Mouse (Mus musculus): ENCODE results near the gene 1700003E16Rik. TPM values are rescaled to one million over a fixed set of nuclear protein-coding genes. Genes with fewer than 3 reads are reported as not detected.
A peak's percentile ranks its signal among the peaks of the same experiment; 100 is the strongest.

Gene 1700003E16Rik
- total and polyA plus RNA-seq, 3 experiments: 0.23 to 0.34 TPM; not detected in 1

DNA sequence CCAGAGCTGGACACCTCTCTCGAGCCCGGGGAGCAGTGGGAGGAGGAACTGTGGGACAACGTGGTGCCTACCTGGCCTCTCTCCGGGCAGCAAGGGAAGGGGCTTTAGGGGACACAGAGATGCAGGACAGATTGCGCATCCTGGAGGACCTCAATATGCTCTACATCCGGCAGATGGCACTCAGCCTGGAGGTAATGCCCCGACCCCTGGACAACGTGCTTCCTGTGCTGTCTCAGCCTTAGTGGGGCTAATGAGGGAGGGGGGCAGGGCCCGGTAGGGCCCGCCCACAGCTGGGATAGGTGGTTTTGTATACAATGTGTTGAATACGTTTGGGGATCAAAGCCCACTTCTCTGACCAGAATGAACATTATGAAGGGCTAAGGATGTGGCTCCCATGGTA, 18.1 kb upstream of the 1700003E16Rik start:
- dilution Hi-C loops (cut with MboI; ENCODE audit: extremely low pct_ligation_motif_present, extremely low pct_unique_long_range_greater_than_20kb, low sequenced_read_pairs): no loop called here
- Histone ChIP-seq H3K4me1 (ENCODE audit: control insufficient read depth in 1 of 2, insufficient read depth in 2 of 2) (peaks cover 9 to 31% of the 10 kb centered on the region in 2 experiments; a peak in 3 of 4 replicates), H3K4me3 (replicated peaks in 1 of 3; ENCODE audit: low read depth in 2 of 3, low read length in 2 of 3, poor library complexity in 1 of 3) (peak overlapping the region in 2 of 3 experiments; percentile 3 to 28)

DNA sequence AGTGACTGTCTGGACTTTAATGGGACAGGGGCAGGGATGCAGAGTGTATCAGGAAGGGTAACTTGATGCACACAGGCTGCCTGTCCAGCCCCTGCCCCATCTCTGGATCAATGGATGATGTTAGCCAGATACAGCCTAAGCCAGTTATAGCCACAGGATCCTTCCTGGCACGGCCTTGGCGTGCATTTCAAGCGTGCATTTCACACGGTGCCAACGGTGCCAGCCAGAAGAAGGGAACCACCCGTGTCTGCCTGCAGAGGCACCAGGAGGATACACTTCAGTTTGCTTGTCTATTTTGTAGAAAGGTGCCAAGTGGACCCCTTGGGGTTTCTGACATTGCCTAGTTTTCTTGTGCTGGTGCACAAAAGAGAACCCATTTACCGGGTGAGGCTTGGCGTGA, 16.2 kb upstream of the 1700003E16Rik start:
- Histone ChIP-seq H3K9ac (ENCODE audit: insufficient read depth, low read depth) (no peak overlapping the region), H3K27ac (ENCODE audit: insufficient read depth, low read depth) (no peak overlapping the region), H3K4me2 (ENCODE audit: insufficient read depth, low read depth, poor library complexity, severe bottlenecking) (no peak overlapping the region), H3K27me3 (replicated peaks) (peaks cover 2% of the 10 kb centered on the region), H3K4me1 (ENCODE audit: control insufficient read depth in 1 of 2, insufficient read depth in 2 of 2) (peaks cover 9 to 19% of the 10 kb centered on the region in 2 experiments; a peak in 3 of 4 replicates), H3K4me3 (replicated peaks in 1 of 3; ENCODE audit: low read depth in 2 of 3, low read length in 2 of 3, poor library complexity in 1 of 3) (no peak overlapping the region), H3K79me2 (replicated peaks; ENCODE audit: control insufficient read depth, extremely low read depth, insufficient read depth, poor library complexity, severe bottlenecking) (no peaks in the 10 kb centered on the region), H3K9me3 (replicated peaks; ENCODE audit: low read length) (no peaks in the 10 kb centered on the region), H3K36me3 (replicated peaks in 1 of 2; ENCODE audit: control insufficient read depth in 1 of 2, insufficient read depth in 1 of 2, low read length in 1 of 2) (no peaks in the 10 kb centered on the region)
- dilution Hi-C loops (cut with MboI; ENCODE audit: extremely low pct_ligation_motif_present, extremely low pct_unique_long_range_greater_than_20kb, low sequenced_read_pairs): no loop called here
- in situ Hi-C loops (cut with MboI; ENCODE audit: low pct_ligation_motif_present, low pct_unique_long_range_greater_than_20kb, low sequenced_read_pairs): no loop called here
- no peak for TF ChIP-seq JUN (IDR thresholded peaks at IDR 0.05; ENCODE audit: insufficient read depth, low read depth, low read length)
- TF ChIP-seq POLR2AphosphoS2 (IDR thresholded peaks at IDR 0.05; ENCODE audit: low read depth, low read length): no peak
- TF ChIP-seq SIN3A (IDR thresholded peaks at IDR 0.05; ENCODE audit: low read length): no peak
- no peak for TF ChIP-seq POLR2A (IDR thresholded peaks at IDR 0.05; ENCODE audit: low read depth, low read length)
- TF ChIP-seq MXI1 (IDR thresholded peaks at IDR 0.05; ENCODE audit: low read depth, low read length): no peak
- DNase-seq (ENCODE audit: extremely low read depth): no peak

More for the DNA sequence above, 18.1 kb upstream of the 1700003E16Rik start:
- no peaks in the 10 kb centered on the region for H3K79me2 ChIP-seq (replicated peaks; ENCODE audit: control insufficient read depth, extremely low read depth, insufficient read depth, poor library complexity, severe bottlenecking)
- H3K4me2 ChIP-seq (ENCODE audit: insufficient read depth, low read depth, poor library complexity, severe bottlenecking): no peak overlapping the region
- H3K27me3 ChIP-seq (replicated peaks): peaks cover 2% of the 10 kb centered on the region
- TF ChIP-seq CTCF (conservative IDR thresholded peaks at IDR 0.05 in 1 of 2, IDR thresholded peaks at IDR 0.05 in 1 of 2; ENCODE audit: low read depth in 2 of 2, low read length in 2 of 2) (0 out of 4 replicates have a peak, but pooled peaks of 1 of the 2 experiments have one; percentile 7), ZMIZ1 (IDR thresholded peaks at IDR 0.05; ENCODE audit: low read depth, low read length) (no peak)
- H3K9me3 ChIP-seq (replicated peaks; ENCODE audit: low read length): no peaks in the 10 kb centered on the region
- DNase-seq (ENCODE audit: extremely low read depth): no peak
- no peaks in the 10 kb centered on the region for H3K36me3 ChIP-seq (replicated peaks in 1 of 2; ENCODE audit: control insufficient read depth in 1 of 2, insufficient read depth in 1 of 2, low read length in 1 of 2)
- H3K27ac ChIP-seq (ENCODE audit: insufficient read depth, low read depth): no peak overlapping the region
- in situ Hi-C loops (cut with MboI; ENCODE audit: low pct_ligation_motif_present, low pct_unique_long_range_greater_than_20kb, low sequenced_read_pairs): no loop called here
- no peak overlapping the region for H3K9ac ChIP-seq (ENCODE audit: insufficient read depth, low read depth)

DNA sequence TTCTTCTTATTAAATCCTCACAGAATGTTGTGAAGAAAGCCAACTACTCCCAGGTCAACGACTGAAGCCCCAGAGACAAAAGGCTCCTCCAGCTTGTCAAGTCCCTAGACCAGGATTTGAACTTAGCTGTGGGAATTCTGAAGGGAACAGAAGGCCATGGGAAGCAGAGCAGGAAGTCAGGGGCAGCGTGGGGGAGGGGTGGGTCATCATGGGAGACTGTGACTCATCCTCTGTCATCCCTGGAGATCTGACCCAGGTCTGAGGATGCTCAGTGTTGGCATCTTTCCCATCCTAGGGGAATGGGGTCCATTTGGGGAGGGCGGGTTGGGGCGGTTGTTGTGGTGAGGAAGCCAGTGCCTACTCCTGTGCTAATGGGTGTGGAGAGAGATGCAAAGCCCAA, 14.6 kb upstream of the 1700003E16Rik start:
- in situ Hi-C loops (cut with MboI; ENCODE audit: low pct_ligation_motif_present, low pct_unique_long_range_greater_than_20kb, low sequenced_read_pairs): no loop called here

More for the DNA sequence above, 14.6 kb upstream of the 1700003E16Rik start:
- no peak overlapping the region for H3K27ac ChIP-seq (ENCODE audit: insufficient read depth, low read depth)
- TF ChIP-seq GABPA (IDR thresholded peaks at IDR 0.05; ENCODE audit: insufficient replicate concordance, low read depth, low read length): no peak
- TF ChIP-seq RAD21 (IDR thresholded peaks at IDR 0.05; ENCODE audit: low read depth, low read length): no peak
- no peak for TF ChIP-seq CHD1 (IDR thresholded peaks at IDR 0.05; ENCODE audit: low read depth, low read length)
- TF ChIP-seq POLR2A (IDR thresholded peaks at IDR 0.05; ENCODE audit: low read depth, low read length): no peak
- no peak for TF ChIP-seq IRF4 (IDR thresholded peaks at IDR 0.05; ENCODE audit: low read depth, low read length)
- TF ChIP-seq E2F4 (IDR thresholded peaks at IDR 0.05; ENCODE audit: insufficient replicate concordance, low read depth, low read length): no peak
- TF ChIP-seq SMC3 (IDR thresholded peaks at IDR 0.05; ENCODE audit: low read depth, low read length): no peak
- TF ChIP-seq MAZ (IDR thresholded peaks at IDR 0.05; ENCODE audit: low read depth, low read length): no peak
- no peak for TF ChIP-seq MAFK (IDR thresholded peaks at IDR 0.05; ENCODE audit: insufficient replicate concordance, low read length)
- no peak for TF ChIP-seq RCOR1 (conservative IDR thresholded peaks at IDR 0.05; ENCODE audit: low read depth, low read length)
- TF ChIP-seq EP300 (IDR thresholded peaks at IDR 0.05; ENCODE audit: low read length): no peak
- no peak for DNase-seq (ENCODE audit: extremely low read depth)
- H3K9ac ChIP-seq (ENCODE audit: insufficient read depth, low read depth): no peak overlapping the region
- H3K4me2 ChIP-seq (ENCODE audit: insufficient read depth, low read depth, poor library complexity, severe bottlenecking): no peak overlapping the region
- peaks cover 9 to 13% of the 10 kb centered on the region in 2 experiments; a peak in 3 of 4 replicates for H3K4me1 ChIP-seq (ENCODE audit: control insufficient read depth in 1 of 2, insufficient read depth in 2 of 2)
- H3K79me2 ChIP-seq (replicated peaks; ENCODE audit: control insufficient read depth, extremely low read depth, insufficient read depth, poor library complexity, severe bottlenecking): no peaks in the 10 kb centered on the region
- no peaks in the 10 kb centered on the region for H3K36me3 ChIP-seq (replicated peaks in 1 of 2; ENCODE audit: control insufficient read depth in 1 of 2, insufficient read depth in 1 of 2, low read length in 1 of 2)
- no peak overlapping the region for H3K4me3 ChIP-seq (replicated peaks in 1 of 3; ENCODE audit: low read depth in 2 of 3, low read length in 2 of 3, poor library complexity in 1 of 3)
- no peaks in the 10 kb centered on the region for H3K9me3 ChIP-seq (replicated peaks; ENCODE audit: low read length)
- H3K27me3 ChIP-seq (replicated peaks): peaks cover 2% of the 10 kb centered on the region
- dilution Hi-C loops (cut with MboI; ENCODE audit: extremely low pct_ligation_motif_present, extremely low pct_unique_long_range_greater_than_20kb, low sequenced_read_pairs): no loop called here
